Mouse (Mus musculus) left cerebral cortex, adult 2 months (tissue): ENCODE measurements at regions not wholly inside any gene's neighbourhood (a gene's known extent, or its start where the extent isn't known, plus 50 kb on each side); places are given as distances from the start of the nearest gene placed in this dataset.
"Not testable (repeated sequence)": the region's sequence is repeated elsewhere in the genome, so short reads cannot be mapped to it uniquely, and the experiment has no call there.

ENCODE experiments used
- DNase-seq, 2 experiments: peaks; one replicate each; pipeline ENCODE4 v3.0.0; 2021 to 2022; ENCODE audit warnings: low spot score in 2 of 2, mixed read lengths in 1 of 2; ENCODE audit errors: extremely low spot score in 1 of 2
- H3K27ac ChIP-seq: fragments of 200-600 bp; 2 replicates; pipeline ENCODE4 v1.8.1; 2022
- H3K4me3 ChIP-seq: fragments of 200-600 bp; 2 replicates; pipeline ENCODE4 v1.8.1; 2022
- CTCF ChIP-seq: fragments of 200-600 bp; IDR thresholded peaks from 2 replicates; pipeline ENCODE4 v1.8.1; 2022; ENCODE audit warnings: antibody characterized with exemption, mild to moderate bottlenecking, moderate library complexity
- intact Hi-C: fragments of 180-260 bp; cut with DNase I; formaldehyde crosslinking; loops from one replicate; pipeline ENCODE4 v1.15.1; 2025

DNA sequence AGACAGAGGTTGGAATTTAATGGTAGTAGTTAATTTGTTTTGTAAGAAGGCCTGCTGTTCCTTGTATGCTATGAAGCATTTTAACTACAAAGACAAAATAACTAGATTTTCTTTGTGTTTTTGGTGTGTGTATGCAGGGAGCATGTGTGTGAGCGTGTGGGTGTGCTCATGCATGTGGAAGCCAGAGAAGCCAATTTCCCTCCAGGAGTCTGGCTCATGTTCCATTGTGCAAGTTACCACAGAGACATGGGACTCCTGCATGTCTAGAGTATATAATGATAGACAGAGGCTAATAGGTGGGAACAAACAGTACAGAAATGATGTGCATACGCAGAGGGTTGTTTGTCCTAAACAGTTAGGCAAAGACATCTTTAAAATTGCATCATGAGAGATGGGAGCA, 219.0 kb upstream of the Dpp6 start:
- no peak for TF ChIP-seq CTCF
- intact Hi-C loops: no loop called here
- H3K4me3 ChIP-seq: no peak overlapping the region
- no peak for DNase-seq
- no peak overlapping the region for H3K27ac ChIP-seq

GRCm38 (mm10) chr5:26619272-26619671, 197.7 kb upstream of the Dpp6 start:
- no peak for TF ChIP-seq CTCF
- no peak overlapping the region for H3K27ac ChIP-seq
- intact Hi-C loops: no loop called here
- H3K4me3 ChIP-seq: no peak overlapping the region
- DNase-seq: no peak

- no peak for DNase-seq
- no peak for TF ChIP-seq CTCF
- intact Hi-C loops: no loop called here
- Histone ChIP-seq H3K27ac (no peak overlapping the region), H3K4me3 (no peak overlapping the region)
These were observed 194.9 kb upstream of the Dpp6 start for GRCm38 (mm10) chr5:26622116-26622515.

- intact Hi-C loops: no loop called here
- no peak for TF ChIP-seq CTCF
- DNase-seq: no peak
- Histone ChIP-seq H3K4me3 (no peak overlapping the region), H3K27ac (no peak overlapping the region)
These were observed 145.5 kb upstream of the Dpp6 start for GRCm38 (mm10) chr5:26671478-26671877.

DNA sequence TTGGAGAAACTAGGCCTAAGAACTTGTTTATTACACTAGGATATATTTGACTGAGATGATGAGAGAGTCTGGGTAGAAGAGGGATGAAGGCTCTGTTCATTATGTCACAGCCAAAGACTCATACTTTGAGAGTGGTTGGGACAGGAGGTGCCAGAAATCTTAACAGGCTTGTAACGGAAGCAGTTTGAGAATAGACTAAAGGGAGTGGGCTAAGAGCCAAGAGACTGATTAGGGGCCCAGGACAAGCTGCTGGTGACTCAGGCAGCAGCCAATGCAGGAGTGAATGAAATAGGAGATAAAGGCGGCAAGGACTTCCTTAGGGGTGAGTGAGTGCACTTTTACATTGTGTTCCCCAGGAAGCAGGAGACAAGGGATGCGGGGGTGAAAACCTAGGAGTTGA, 127.2 kb upstream of the Dpp6 start:
- Histone ChIP-seq H3K27ac (no peak overlapping the region), H3K4me3 (no peak overlapping the region)
- intact Hi-C loops: no loop called here
- DNase-seq: no peak
- no peak for TF ChIP-seq CTCF

- no peak for DNase-seq
- TF ChIP-seq CTCF: no peak; the same call in none of the 2 replicates
- Histone ChIP-seq H3K4me3 (no peak overlapping the region), H3K27ac (no peak overlapping the region)
- intact Hi-C loops: no loop called here
These were observed 125.9 kb upstream of the Dpp6 start for GRCm38 (mm10) chr5:26691121-26691520.

GRCm38 (mm10) chr5:26692013-26692412, 125.0 kb upstream of the Dpp6 start:
- H3K27ac ChIP-seq: no peak overlapping the region
- H3K4me3 ChIP-seq: no peak overlapping the region
- intact Hi-C loops: no loop called here
- TF ChIP-seq CTCF: no peak
- DNase-seq: no peak

- intact Hi-C loops: loop anchor here (10.0 kb wide), 1 partner anchor 241 kb away; no protein-coding TSS in a partner anchor
- not testable (repeated sequence) for DNase-seq, H3K27ac ChIP-seq, H3K4me3 ChIP-seq
These were observed 113.4 kb upstream of the Dpp6 start for GRCm38 (mm10) chr5:26703621-26704020.

DNA sequence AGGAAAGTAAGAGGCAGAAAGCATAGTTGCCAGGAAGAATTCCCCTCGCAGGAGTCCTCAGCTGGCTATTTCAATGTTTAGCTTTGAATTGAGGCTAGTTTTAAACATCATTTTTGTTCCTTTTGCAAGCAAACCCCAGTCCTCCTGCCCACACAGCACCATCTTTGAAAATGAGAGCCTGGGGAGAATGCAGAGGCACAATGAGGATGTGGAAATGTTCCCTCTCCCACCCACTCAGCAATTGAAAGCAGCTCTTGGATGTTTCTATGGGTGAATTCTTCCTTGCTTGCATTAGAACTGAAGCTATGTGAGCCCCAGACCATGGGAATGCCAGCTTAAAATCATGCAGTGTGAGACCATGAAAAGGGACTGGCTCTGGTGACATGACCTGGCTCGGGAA, 109.3 kb upstream of the Dpp6 start:
- intact Hi-C loops: loop anchor here (10.0 kb wide), 1 partner anchor 237 kb away; no protein-coding TSS in a partner anchor
- peak; percentile 28 to 38 for DNase-seq
- no peak for TF ChIP-seq CTCF
- Histone ChIP-seq H3K27ac (no peak overlapping the region), H3K4me3 (no peak overlapping the region)

DNA sequence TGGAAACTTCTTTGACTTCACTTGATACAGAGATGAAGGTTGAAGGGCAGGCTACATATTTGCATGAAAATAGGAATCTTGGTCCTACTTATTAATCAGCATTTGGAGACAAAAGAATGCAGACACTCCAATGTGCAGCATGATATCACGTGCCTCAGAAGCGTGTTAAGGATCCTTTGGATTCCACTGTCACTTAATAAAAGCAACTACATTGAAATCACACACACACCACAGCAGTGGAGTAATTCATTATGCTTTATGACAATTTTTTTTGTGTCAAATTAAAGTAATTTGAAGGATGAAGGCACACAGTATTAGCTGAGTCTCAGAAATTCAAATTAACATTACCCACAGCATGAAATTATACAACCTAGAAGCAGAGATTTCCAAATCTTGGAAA, 92.5 kb upstream of the Dpp6 start:
- Histone ChIP-seq H3K4me3 (no peak overlapping the region), H3K27ac (no peak overlapping the region)
- intact Hi-C loops: no loop called here
- DNase-seq: no peak
- no peak for TF ChIP-seq CTCF

GRCm38 (mm10) chr5:26725953-26726352, 91.0 kb upstream of the Dpp6 start:
- no peak for TF ChIP-seq CTCF
- Histone ChIP-seq H3K4me3 (no peak overlapping the region), H3K27ac (no peak overlapping the region)
- no peak for DNase-seq
- intact Hi-C loops: no loop called here

GRCm38 (mm10) chr5:26751196-26751595, 65.8 kb upstream of the Dpp6 start:
- H3K27ac ChIP-seq, DNase-seq, intact Hi-C loops, H3K4me3 ChIP-seq: not testable (repeated sequence)

DNA sequence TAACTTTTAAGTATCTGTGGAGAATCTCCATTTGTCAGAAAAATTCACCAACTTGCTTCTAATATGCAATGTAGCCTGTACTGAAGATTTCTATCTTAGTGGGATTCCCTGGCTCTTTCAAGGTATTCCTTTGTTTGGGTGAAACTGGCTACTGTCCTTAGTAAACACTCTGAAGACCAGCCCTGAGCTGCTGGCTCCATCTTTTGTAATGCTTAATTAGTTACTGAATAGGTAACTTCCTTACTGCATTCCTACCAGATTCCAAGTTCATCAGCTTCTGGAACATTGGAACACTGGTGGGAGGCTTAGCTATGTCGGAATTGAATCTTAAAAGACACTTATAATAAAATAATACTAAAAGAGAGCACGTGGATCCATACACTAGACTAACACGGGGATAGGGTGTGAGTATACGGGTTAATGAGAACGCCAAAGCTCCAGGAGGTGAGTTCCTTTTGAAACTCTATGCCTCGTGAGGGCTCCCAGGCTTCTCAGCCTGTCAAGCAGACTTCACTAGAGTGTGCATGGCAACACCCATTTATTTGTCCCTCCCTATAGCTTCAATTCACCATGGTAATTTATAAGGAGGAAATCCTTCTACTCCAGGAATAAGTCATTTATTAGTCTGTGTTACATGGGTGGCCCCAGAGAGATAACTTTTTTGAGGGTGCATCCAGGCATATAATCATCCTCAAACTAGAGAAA, 65.2 kb upstream of the Dpp6 start:
- H3K27ac ChIP-seq, DNase-seq, H3K4me3 ChIP-seq, intact Hi-C loops: not testable (repeated sequence)

GRCm38 (mm10) chr5:26754129-26754528, 62.9 kb upstream of the Dpp6 start:
- H3K4me3 ChIP-seq, intact Hi-C loops, H3K27ac ChIP-seq, DNase-seq: not testable (repeated sequence)
